Mouse (Mus musculus) ES-E14 (cell line): Measurements from ENCODE around the gene Lingo4. TPM values are rescaled to one million over a fixed set of nuclear protein-coding genes. Genes with fewer than 3 reads are reported as not detected.

ENCODE experiments used
- DNase-seq: peaks from one replicate; pipeline ENCODE4 v3.0.0-alpha.2; 2013; ENCODE audit warnings: low read depth, low spot score
- H3K27ac ChIP-seq: 2 replicates; pipeline ENCODE4 v1.5.1; 2012; ENCODE audit warnings: low read depth, mild to moderate bottlenecking, low read length, moderate library complexity, mixed read lengths; ENCODE audit not compliant: poor library complexity, insufficient read depth, severe bottlenecking
- H3K36me3 ChIP-seq: 2 replicates; pipeline ENCODE4 v1.6.1; 2012; ENCODE audit warnings: mild to moderate bottlenecking, low read length, moderate library complexity, mixed read lengths; ENCODE audit not compliant: control insufficient read depth, poor library complexity, insufficient read depth, severe bottlenecking
- H3K4me1 ChIP-seq, 2 experiments: fragments of 150-350 bp in 1 of 2; sonication (generic) in 1 of 2; 2 replicates each; pipeline ENCODE4 v1.6.1; 2012; ENCODE audit warnings: low read length in 2 of 2, mild to moderate bottlenecking in 1 of 2, mixed read lengths in 1 of 2; ENCODE audit not compliant: control insufficient read depth in 2 of 2, insufficient read depth in 2 of 2, poor library complexity in 1 of 2
- H3K4me3 ChIP-seq, 2 experiments: fragments of 150-350 bp in 1 of 2; sonication (generic) in 1 of 2; 2 replicates each; pipeline ENCODE4 v1.5.1; 2012; ENCODE audit warnings: low read length in 2 of 2, low read depth in 1 of 2, mild to moderate bottlenecking in 1 of 2, mixed read lengths in 1 of 2; ENCODE audit not compliant: insufficient read depth in 1 of 2, poor library complexity in 1 of 2, severe bottlenecking in 1 of 2
- H3K9ac ChIP-seq: 2 replicates; pipeline ENCODE4 v1.6.1; 2012; ENCODE audit warnings: low read depth, mild to moderate bottlenecking, low read length, mixed read lengths; ENCODE audit not compliant: poor library complexity, insufficient read depth, severe bottlenecking
- H3K9me3 ChIP-seq: fragments of 150-350 bp; sonication (generic); 2 replicates; pipeline ENCODE4 v1.6.1; 2012; ENCODE audit warnings: low read depth, mild to moderate bottlenecking, low read length; ENCODE audit not compliant: control insufficient read depth, insufficient read depth
- CHD2 ChIP-seq: IDR thresholded peaks from 2 replicates; pipeline ENCODE4 v1.6.1; 2014; ENCODE audit warnings: mild to moderate bottlenecking, low read depth, low read length, inconsistent platforms
- HCFC1 ChIP-seq: IDR thresholded peaks from 2 replicates; pipeline ENCODE4 v1.6.1; 2012; ENCODE audit warnings: low read length, inconsistent platforms, borderline replicate concordance; ENCODE audit not compliant: insufficient read depth
- MAFK ChIP-seq: IDR thresholded peaks from 2 replicates; pipeline ENCODE4 v1.6.1; 2014; ENCODE audit warnings: mild to moderate bottlenecking, low read depth, low read length, inconsistent platforms; ENCODE audit not compliant: insufficient read depth
- ZC3H11A ChIP-seq: IDR thresholded peaks from 2 replicates; pipeline ENCODE4 v1.6.1; 2012; ENCODE audit warnings: low read depth, mild to moderate bottlenecking, inconsistent platforms, low read length, borderline replicate concordance
- ZNF384 ChIP-seq: IDR thresholded peaks from 2 replicates; pipeline ENCODE4 v1.6.1; 2012; ENCODE audit warnings: low read depth, low read length, inconsistent platforms
- in situ Hi-C, 2 experiments: fragments of 600-800 bp; cut with MboI; formaldehyde crosslinking; loops; one replicate each; pipeline ENCODE4 v1.15.1; 2025; ENCODE audit warnings: low sequenced_read_pairs in 2 of 2, inconsistent platforms in 1 of 2; ENCODE audit not compliant: unreplicated experiment in 2 of 2
- total RNA-seq: library from RNA; depleted of rRNA; stranded (reverse); fragments of 300-350 nt; gene quantifications from 2 replicates; pipeline ENCODE4 v1.2.3, GENCODE M21; 2012; rRNA removed

Lingo4 gene
- total RNA-seq, 1 experiment = not detected

DNA sequence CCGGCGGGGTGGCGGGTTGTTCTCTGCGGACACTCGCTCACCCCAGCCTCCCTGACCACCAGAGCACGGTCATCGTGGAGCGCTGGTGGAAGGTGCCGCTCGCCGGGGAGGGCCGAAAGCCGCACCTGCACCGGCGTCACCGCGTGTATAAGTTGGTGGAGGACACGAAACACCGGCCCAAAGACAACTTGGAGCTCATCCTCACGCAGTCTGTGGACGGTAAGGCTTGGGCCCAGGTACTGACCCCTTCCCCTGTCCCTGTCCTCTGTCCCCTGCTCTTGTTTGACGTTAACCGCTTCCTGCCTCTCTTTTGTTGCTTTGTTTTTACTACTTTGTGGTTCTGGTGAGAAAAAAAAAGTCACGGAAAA is 45.3 kb downstream of the Lingo4 start, which contains the start of gene Oaz3:
Gene Oaz3, minus strand, starts transcription at position 319 of the 368 bp plus-strand sequence.
- no peak for DNase-seq
- H3K9me3 ChIP-seq = no peaks in the 10 kb centered on the region
- H3K9ac ChIP-seq = peak within 1 kb of the TSS; percentile 99
- peaks cover 22% of the 10 kb centered on the region for H3K36me3 ChIP-seq
- 0 out of 4 replicates have a peak, but pooled peaks cover 0 to 4% of the 10 kb centered on the region in 2 experiments for H3K4me1 ChIP-seq
- no peak for TF ChIP-seq MAFK
- TF ChIP-seq ZNF384 = no peak
- peak within 1 kb of the TSS; percentile 61; the same call in 1 of the 2 replicates for H3K27ac ChIP-seq
- peak within 1 kb of the TSS; percentile 96 to 100 for H3K4me3 ChIP-seq
- in situ Hi-C loops = no loop called here

DNA sequence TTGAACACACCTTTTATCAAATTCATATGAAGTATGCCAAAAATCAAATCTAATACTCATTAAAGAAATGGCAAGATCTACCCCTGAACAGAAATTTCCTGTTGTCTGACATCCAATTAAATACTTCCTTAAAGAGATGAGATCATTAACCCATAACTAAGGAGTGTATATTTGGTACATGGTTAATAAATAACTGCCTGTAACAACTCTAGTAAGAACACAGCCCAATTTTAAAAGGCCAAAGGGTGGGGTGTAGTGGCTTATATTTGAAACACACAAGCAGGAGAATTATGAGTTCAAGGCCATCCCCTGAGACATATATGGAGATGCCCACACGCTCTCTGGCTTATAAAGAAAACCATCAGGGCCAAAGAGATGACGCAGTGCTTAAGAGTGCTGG is 51.1 kb downstream of the Lingo4 start:
- Histone ChIP-seq H3K9me3 (no peaks in the 10 kb centered on the region), H3K9ac (no peak overlapping the region), H3K4me1 (0 out of 4 replicates have a peak, but pooled peaks cover 0 to 1% of the 10 kb centered on the region in 2 experiments), H3K27ac (no peak overlapping the region), H3K36me3 (peaks cover 22% of the 10 kb centered on the region), H3K4me3 (no peak overlapping the region)
- no peak for TF ChIP-seq ZNF384
- no peak for TF ChIP-seq MAFK
- no peak for TF ChIP-seq ZC3H11A
- no peak for TF ChIP-seq CHD2
- no peak for TF ChIP-seq HCFC1
- DNase-seq = no peak
- in situ Hi-C loops = no loop called here

Other genes starting within 250 kb of the Lingo4 start
- 0.48 and 1.4 TPM in 2 replicates for gene Gm10696, start 220.3 kb upstream of the Lingo4 start, total RNA-seq
- gene Gm5286, start 201.8 kb upstream of the Lingo4 start, total RNA-seq = 1.4 and 2.4 TPM in 2 replicates
- 3.0 and 3.4 TPM in 2 replicates for gene Gm4778, start 134.5 kb upstream of the Lingo4 start, total RNA-seq
- 1.5 and 3.0 TPM in 2 replicates for gene Them4, start 88.4 kb upstream of the Lingo4 start, total RNA-seq
- 0.36 and 0.53 TPM in 2 replicates for gene Them5, start 56.4 kb upstream of the Lingo4 start, total RNA-seq
- gene C2cd4d, start 36.1 kb upstream of the Lingo4 start, total RNA-seq = not detected in 2 replicates
- gene Rorc, start 25.7 kb upstream of the Lingo4 start, total RNA-seq = 0.21 TPM in 1 of 2 replicates, not detected in the other
- 3.2 and 3.4 TPM in 2 replicates for gene Tdrkh, start 14.8 kb downstream of the Lingo4 start, total RNA-seq
- gene Mrpl9, start 44.8 kb downstream of the Lingo4 start, total RNA-seq = 39.0 and 53.0 TPM in 2 replicates
- 0.36 and 0.48 TPM in 2 replicates for gene Oaz3, start 45.4 kb downstream of the Lingo4 start, total RNA-seq
- 0.27 and 0.42 TPM in 2 replicates for gene Celf3, start 79.8 kb downstream of the Lingo4 start, total RNA-seq
- gene Riiad1, start 81.8 kb downstream of the Lingo4 start, total RNA-seq = not detected in 2 replicates
- 29.1 and 33.1 TPM in 2 replicates for gene Snx27, start 184.2 kb downstream of the Lingo4 start, total RNA-seq
- gene Gm10972, start 244.6 kb downstream of the Lingo4 start, total RNA-seq = not detected in 2 replicates